Mouse (Mus musculus): ENCODE measurements around the gene Gm4756.

DNA sequence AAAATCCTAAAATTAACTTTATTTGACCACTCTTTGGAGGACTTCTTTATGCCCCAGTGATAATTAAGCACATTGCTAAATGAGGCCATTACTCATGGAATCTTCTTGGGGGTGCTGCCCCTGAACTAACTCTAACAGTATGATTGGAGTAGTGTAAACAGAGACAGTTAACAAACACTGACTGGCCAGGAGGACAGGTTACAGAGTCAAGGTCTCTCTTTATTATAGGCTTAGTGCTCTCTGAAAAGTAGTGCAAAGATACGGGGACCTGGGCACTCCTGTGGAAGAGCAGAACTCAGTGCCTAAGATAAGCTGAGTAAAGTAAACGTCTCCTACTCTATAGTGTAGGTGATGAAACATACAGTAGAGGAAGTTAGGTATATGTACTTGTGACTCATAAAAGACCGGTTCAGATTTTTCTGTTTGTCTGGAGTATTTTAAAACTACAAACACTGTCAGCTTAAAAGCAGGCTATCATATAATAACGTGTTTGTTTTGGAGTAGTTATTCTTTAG is 85.1 kb downstream of the Gm4756 start:
- TF ChIP-seq TBP (conservative IDR thresholded peaks at IDR 0.05; ENCODE audit: low read depth, low read length) = no peak
- no peak for TF ChIP-seq POLR2A (IDR thresholded peaks at IDR 0.05; ENCODE audit: low read depth, low read length)
- no peak for TF ChIP-seq CTCF (conservative IDR thresholded peaks at IDR 0.05 in 1 of 2, IDR thresholded peaks at IDR 0.05 in 1 of 2; ENCODE audit: low read depth in 2 of 2, low read length in 2 of 2)
- TF ChIP-seq MXI1 (IDR thresholded peaks at IDR 0.05; ENCODE audit: low read depth, low read length) = no peak
- no peak for TF ChIP-seq TCF12 (IDR thresholded peaks at IDR 0.05; ENCODE audit: low read depth, low read length)
- no peak for TF ChIP-seq HCFC1 (IDR thresholded peaks at IDR 0.05; ENCODE audit: low read depth, low read length)
- TF ChIP-seq CHD2 (IDR thresholded peaks at IDR 0.05; ENCODE audit: low read length) = no peak
- TF ChIP-seq ETS1 (conservative IDR thresholded peaks at IDR 0.05; ENCODE audit: low read depth, low read length) = no peak
- no peak for TF ChIP-seq MAZ (IDR thresholded peaks at IDR 0.05; ENCODE audit: low read depth, low read length)
- no peak for TF ChIP-seq JUND (conservative IDR thresholded peaks at IDR 0.05; ENCODE audit: low read depth, low read length)
- no peak for TF ChIP-seq USF2 (conservative IDR thresholded peaks at IDR 0.05; ENCODE audit: low read depth, low read length)
- no peak for TF ChIP-seq UBTF (IDR thresholded peaks at IDR 0.05; ENCODE audit: low read depth, low read length)
- TF ChIP-seq ZNF384 (IDR thresholded peaks at IDR 0.05; ENCODE audit: low read depth, low read length) = no peak
